Mouse (Mus musculus): ENCODE measurements around the gene Tmx1. TPM values are rescaled to one million over a fixed set of nuclear protein-coding genes. Genes with fewer than 3 reads are reported as not detected.

The Tmx1 gene
- polyA plus RNA-seq, 1 experiment from 2014 or later: 99.6 TPM

DNA sequence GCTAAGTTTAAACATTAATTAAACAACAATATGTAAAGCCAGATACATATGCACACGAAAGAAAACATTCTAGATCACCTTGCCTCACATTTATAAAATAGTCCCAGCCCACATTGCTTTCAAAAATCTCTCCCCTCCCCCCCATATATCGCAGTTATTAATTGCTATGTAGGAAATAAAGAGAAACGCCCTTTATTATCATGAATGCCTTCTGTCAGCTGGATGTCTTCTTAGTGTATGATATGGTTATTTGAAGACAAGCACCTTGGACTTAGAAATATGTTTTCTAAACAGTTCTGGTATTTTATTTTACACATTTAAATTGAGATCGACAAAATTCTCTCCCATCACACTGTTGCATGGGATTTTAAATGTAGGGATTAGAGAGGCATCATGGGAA, 23.3 kb upstream of the Tmx1 start:
- Histone ChIP-seq H3K36me3 (ENCODE audit: control insufficient read depth, insufficient read depth, low read length) (no peaks in the 10 kb centered on the region), H3K4me1 (ENCODE audit: control insufficient read depth, insufficient read depth, low read length) (peaks cover 10% of the 10 kb centered on the region), H3K27ac (replicated peaks; ENCODE audit: low read depth, low read length) (no peak overlapping the region), H3K27me3 (ENCODE audit: control insufficient read depth, insufficient read depth, low read length) (no peaks in the 10 kb centered on the region), H3K9ac (replicated peaks; ENCODE audit: low read length) (no peak overlapping the region), H3K4me2 (ENCODE audit: low read length) (no peak overlapping the region), H3K9me3 (ENCODE audit: control insufficient read depth, low read length) (no peaks in the 10 kb centered on the region), H3K4me3 (replicated peaks; ENCODE audit: low read depth, low read length) (no peak overlapping the region)
- DNase-seq: no peak
- ATAC-seq (ENCODE audit: low FRiP score, low TSS enrichment): no peak
- WGBS: 76% methylated on average over 4 of the region's 4 CpGs

DNA sequence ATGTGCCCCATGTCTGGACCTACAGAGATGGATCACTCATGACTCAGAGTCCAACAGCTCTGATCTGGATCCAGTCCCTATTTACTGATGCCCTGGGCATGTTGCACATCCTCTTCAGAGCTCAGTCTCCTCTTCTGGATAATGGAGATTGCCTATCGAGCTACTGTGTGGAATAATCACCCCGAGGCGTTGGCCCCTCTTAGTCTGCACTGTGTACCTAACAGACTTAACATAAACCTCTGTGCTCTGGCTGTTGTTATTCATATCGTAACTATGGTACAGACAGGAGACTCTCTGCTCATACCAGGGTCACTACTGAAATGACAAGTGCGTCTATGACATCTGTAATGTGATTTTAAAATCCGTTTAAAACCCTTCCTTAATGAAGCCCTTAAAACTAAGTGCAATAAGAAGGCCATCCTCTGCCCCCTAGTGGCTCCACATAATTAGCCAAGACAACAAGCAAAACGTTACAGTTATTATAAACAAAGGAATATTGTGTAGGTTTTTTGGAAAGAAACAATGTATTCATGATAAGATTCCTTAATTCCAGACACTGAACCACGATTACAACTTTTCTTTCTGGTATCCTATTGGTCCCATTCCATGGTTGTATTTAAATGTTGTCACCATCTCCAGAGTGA, 22.5 kb upstream of the Tmx1 start:
- ATAC-seq (ENCODE audit: low FRiP score, low TSS enrichment): peak; percentile 48; the same call in 1 of the 2 replicates

DNA sequence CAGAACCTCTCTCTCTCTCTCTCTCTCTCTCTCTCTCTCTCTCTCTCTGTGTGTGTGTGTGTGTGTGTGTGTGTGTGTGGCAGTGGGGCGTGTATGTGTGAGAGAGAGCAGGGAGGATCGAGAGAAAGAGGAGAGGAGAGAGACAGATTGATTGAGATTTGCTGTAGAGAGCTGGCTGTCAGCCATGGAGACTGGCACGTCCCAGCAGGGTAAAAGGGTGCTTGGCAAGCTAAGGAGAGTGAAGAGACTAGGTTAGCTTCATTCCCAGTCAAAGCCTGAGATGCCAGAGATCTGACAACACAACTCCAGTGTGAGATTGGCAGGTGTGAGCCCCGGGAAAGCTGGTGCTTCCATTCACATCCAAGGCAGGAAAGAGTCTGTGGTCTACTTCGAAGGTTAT, 21.5 kb upstream of the Tmx1 start:
- no peaks in the 10 kb centered on the region for H3K27me3 ChIP-seq (ENCODE audit: control insufficient read depth, insufficient read depth, low read length)
- H3K36me3 ChIP-seq (ENCODE audit: control insufficient read depth, insufficient read depth, low read length): no peaks in the 10 kb centered on the region
- no peak for ATAC-seq (ENCODE audit: low FRiP score, low TSS enrichment)
- H3K27ac ChIP-seq (replicated peaks; ENCODE audit: low read depth, low read length): no peak overlapping the region
- no peak for DNase-seq
- no peak overlapping the region for H3K4me2 ChIP-seq (ENCODE audit: low read length)
- H3K9me3 ChIP-seq (ENCODE audit: control insufficient read depth, low read length): no peaks in the 10 kb centered on the region
- no peak overlapping the region for H3K4me3 ChIP-seq (replicated peaks; ENCODE audit: low read depth, low read length)
- WGBS: 60% methylated on average over 5 of the region's 5 CpGs
- peaks cover 10% of the 10 kb centered on the region for H3K4me1 ChIP-seq (ENCODE audit: control insufficient read depth, insufficient read depth, low read length)
- no peak overlapping the region for H3K9ac ChIP-seq (replicated peaks; ENCODE audit: low read length)

More for the DNA sequence above, 22.5 kb upstream of the Tmx1 start:
- no peak overlapping the region for H3K9ac ChIP-seq (replicated peaks; ENCODE audit: low read length)
- H3K9me3 ChIP-seq (ENCODE audit: control insufficient read depth, low read length): no peaks in the 10 kb centered on the region
- peaks cover 10% of the 10 kb centered on the region for H3K4me1 ChIP-seq (ENCODE audit: control insufficient read depth, insufficient read depth, low read length)
- 16% methylated on average over 8 of the region's 8 CpGs for WGBS
- H3K4me3 ChIP-seq (replicated peaks; ENCODE audit: low read depth, low read length): no peak overlapping the region
- peak; percentile 89 for DNase-seq
- H3K36me3 ChIP-seq (ENCODE audit: control insufficient read depth, insufficient read depth, low read length): no peaks in the 10 kb centered on the region
- no peak overlapping the region for H3K27ac ChIP-seq (replicated peaks; ENCODE audit: low read depth, low read length)
- H3K27me3 ChIP-seq (ENCODE audit: control insufficient read depth, insufficient read depth, low read length): no peaks in the 10 kb centered on the region
- H3K4me2 ChIP-seq (ENCODE audit: low read length): 0 out of 2 replicates have a peak overlapping the region, but pooled peaks have one; percentile 4

DNA sequence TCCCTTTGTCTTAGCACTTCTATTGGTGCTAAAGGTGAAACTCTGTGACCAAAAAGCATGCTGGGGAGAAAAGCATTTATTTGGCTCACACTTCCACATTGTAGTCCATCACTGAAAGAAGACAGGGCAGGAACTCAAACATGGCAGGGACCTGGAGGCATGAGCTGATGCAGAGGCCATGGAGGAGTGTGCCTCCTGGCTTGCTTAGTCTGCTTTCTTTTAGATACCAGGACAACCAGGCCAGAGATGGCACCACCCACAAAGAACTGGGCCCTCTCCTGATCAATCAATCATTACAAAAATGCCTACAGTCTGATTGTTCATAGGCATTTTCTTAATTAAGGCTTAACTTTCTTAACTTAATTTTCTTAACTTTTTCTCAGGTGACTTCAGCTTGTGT, 2.9 kb upstream of the Tmx1 start:
- Histone ChIP-seq H3K9me3 (ENCODE audit: control insufficient read depth, low read length) (no peaks in the 10 kb centered on the region), H3K27ac (replicated peaks; ENCODE audit: low read depth, low read length) (no peak overlapping the region), H3K9ac (replicated peaks; ENCODE audit: low read length) (no peak overlapping the region), H3K4me1 (ENCODE audit: control insufficient read depth, insufficient read depth, low read length) (peaks cover 13% of the 10 kb centered on the region), H3K36me3 (ENCODE audit: control insufficient read depth, insufficient read depth, low read length) (no peaks in the 10 kb centered on the region), H3K27me3 (ENCODE audit: control insufficient read depth, insufficient read depth, low read length) (no peaks in the 10 kb centered on the region), H3K4me2 (ENCODE audit: low read length) (no peak overlapping the region), H3K4me3 (replicated peaks; ENCODE audit: low read depth, low read length) (no peak overlapping the region)
- no peak for ATAC-seq (ENCODE audit: low FRiP score, low TSS enrichment)
- no peak for DNase-seq

DNA sequence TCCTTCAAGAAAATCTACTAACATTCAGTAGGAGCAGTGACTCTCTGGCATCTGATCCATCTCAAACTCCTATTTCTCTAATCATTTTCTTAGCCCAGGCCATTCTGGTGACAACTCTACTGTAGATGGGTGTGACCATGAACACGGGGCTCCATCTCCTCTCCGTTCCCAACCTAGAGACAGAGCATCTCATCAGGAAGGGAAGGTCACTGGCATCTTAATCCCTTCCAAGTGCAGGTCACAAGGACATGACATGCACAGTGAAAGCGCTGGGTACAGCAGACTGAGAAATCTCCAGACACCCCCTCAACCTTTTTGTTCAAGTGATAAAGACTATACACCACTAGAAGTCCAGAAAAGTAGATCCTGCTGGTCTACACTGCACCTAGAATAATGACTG, 1.4 kb upstream of the Tmx1 start:
- Histone ChIP-seq H3K4me3 (replicated peaks; ENCODE audit: low read depth, low read length) (no peak overlapping the region), H3K36me3 (ENCODE audit: control insufficient read depth, insufficient read depth, low read length) (no peaks in the 10 kb centered on the region), H3K9me3 (ENCODE audit: control insufficient read depth, low read length) (no peaks in the 10 kb centered on the region), H3K27me3 (ENCODE audit: control insufficient read depth, insufficient read depth, low read length) (no peaks in the 10 kb centered on the region), H3K9ac (replicated peaks; ENCODE audit: low read length) (no peak overlapping the region), H3K4me2 (ENCODE audit: low read length) (no peak overlapping the region), H3K4me1 (ENCODE audit: control insufficient read depth, insufficient read depth, low read length) (peaks cover 16% of the 10 kb centered on the region), H3K27ac (replicated peaks; ENCODE audit: low read depth, low read length) (no peak overlapping the region)
- DNase-seq: no peak
- 91% methylated on average over 3 of the region's 3 CpGs for WGBS
- ATAC-seq (ENCODE audit: low FRiP score, low TSS enrichment): no peak

DNA sequence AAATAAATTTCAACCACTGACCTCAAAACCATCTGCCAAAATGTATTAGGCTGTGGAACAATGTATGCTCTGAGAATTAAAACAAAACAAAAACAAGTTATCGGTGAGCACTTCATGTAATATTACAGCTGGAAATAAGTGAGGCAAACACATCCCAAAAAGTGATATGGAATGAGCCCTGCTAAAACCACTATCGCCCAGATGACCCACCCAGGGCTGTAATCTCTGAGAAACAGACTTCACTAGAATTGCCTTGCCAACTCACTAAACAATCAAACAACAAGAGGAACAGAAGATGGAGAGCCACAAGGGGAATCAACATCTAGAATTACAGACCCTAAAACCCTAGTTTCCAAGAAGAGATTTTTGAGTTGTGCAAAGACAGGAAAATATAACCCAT, 752 bp upstream of the Tmx1 start:
- H3K27ac ChIP-seq (replicated peaks; ENCODE audit: low read depth, low read length): no peak overlapping the region
- no peak overlapping the region for H3K9ac ChIP-seq (replicated peaks; ENCODE audit: low read length)
- H3K27me3 ChIP-seq (ENCODE audit: control insufficient read depth, insufficient read depth, low read length): no peaks in the 10 kb centered on the region
- H3K36me3 ChIP-seq (ENCODE audit: control insufficient read depth, insufficient read depth, low read length): peaks cover 5% of the 10 kb centered on the region; the same call in 1 of the 2 replicates
- no peaks in the 10 kb centered on the region for H3K9me3 ChIP-seq (ENCODE audit: control insufficient read depth, low read length)
- DNase-seq (no peak), ATAC-seq (ENCODE audit: low FRiP score, low TSS enrichment) (no peak)
- peaks cover 16% of the 10 kb centered on the region for H3K4me1 ChIP-seq (ENCODE audit: control insufficient read depth, insufficient read depth, low read length)
- H3K4me2 ChIP-seq (ENCODE audit: low read length): peak overlapping the region; percentile 65
- no peak overlapping the region; the same call in 1 of the 2 replicates for H3K4me3 ChIP-seq (replicated peaks; ENCODE audit: low read depth, low read length)
- WGBS: 86% methylated on average over 2 of the region's 2 CpGs

DNA sequence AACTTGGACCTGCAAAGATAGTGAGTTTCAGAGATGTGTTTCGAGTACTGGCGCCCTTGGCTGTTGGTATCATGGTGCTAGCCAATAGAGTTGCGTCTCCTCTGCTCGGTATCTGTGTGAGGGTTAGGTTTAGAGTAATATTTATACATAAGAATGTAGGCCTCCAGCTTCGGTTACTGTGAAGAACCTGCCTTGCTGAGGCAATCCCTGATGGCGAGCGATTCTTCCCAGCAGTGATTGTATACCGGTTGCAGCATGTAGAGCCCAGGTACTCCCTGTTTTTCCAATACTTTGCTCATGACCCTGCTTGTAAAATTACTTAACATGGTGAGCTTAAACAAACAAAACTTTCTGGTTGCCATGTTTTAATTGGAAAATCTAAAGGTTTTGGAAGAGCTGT, 2.3 kb downstream of the Tmx1 start:
- 92% methylated on average over 8 of the region's 8 CpGs for WGBS
- no peaks in the 10 kb centered on the region for H3K27me3 ChIP-seq (ENCODE audit: control insufficient read depth, insufficient read depth, low read length)
- peak overlapping the region; percentile 65 for H3K4me2 ChIP-seq (ENCODE audit: low read length)
- H3K27ac ChIP-seq (replicated peaks; ENCODE audit: low read depth, low read length): no peak overlapping the region
- ATAC-seq (ENCODE audit: low FRiP score, low TSS enrichment) (no peak), DNase-seq (no peak)
- no peaks in the 10 kb centered on the region for H3K9me3 ChIP-seq (ENCODE audit: control insufficient read depth, low read length)
- H3K9ac ChIP-seq (replicated peaks; ENCODE audit: low read length): no peak overlapping the region
- peaks cover 16% of the 10 kb centered on the region for H3K4me1 ChIP-seq (ENCODE audit: control insufficient read depth, insufficient read depth, low read length)
- H3K36me3 ChIP-seq (ENCODE audit: control insufficient read depth, insufficient read depth, low read length): peaks cover 30% of the 10 kb centered on the region
- H3K4me3 ChIP-seq (replicated peaks; ENCODE audit: low read depth, low read length): 0 out of 2 replicates have a peak overlapping the region, but pooled peaks have one; percentile 3

DNA sequence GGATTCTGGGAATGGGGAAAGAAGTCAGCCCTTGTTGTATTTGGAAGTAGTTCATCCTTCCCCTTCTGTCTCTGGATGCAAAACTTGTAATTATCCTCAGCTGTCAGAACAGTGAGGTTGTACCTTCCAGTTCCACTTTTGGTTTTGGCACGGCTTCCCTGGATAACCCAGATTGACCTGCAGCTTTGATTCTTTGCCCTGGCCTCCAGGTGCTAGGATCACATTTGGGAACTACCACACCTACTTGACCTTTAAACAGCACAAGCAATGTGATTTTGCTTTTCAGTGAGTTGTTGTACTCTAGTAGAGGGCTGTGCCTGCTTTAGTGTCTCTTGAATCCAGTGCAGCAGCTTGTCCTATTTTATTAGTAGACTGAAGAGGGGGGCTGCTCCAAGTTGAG, 6.7 kb downstream of the Tmx1 start:
- H3K27me3 ChIP-seq (ENCODE audit: control insufficient read depth, insufficient read depth, low read length): no peaks in the 10 kb centered on the region
- ATAC-seq (ENCODE audit: low FRiP score, low TSS enrichment) (no peak), DNase-seq (no peak)
- H3K4me3 ChIP-seq (replicated peaks; ENCODE audit: low read depth, low read length): no peak overlapping the region
- no peaks in the 10 kb centered on the region for H3K9me3 ChIP-seq (ENCODE audit: control insufficient read depth, low read length)
- WGBS: 98% methylated on average over 1 of the region's 1 CpGs
- H3K9ac ChIP-seq (replicated peaks; ENCODE audit: low read length): no peak overlapping the region
- no peak overlapping the region for H3K4me2 ChIP-seq (ENCODE audit: low read length)
- H3K4me1 ChIP-seq (ENCODE audit: control insufficient read depth, insufficient read depth, low read length): peaks cover 7% of the 10 kb centered on the region
- peaks cover 47% of the 10 kb centered on the region for H3K36me3 ChIP-seq (ENCODE audit: control insufficient read depth, insufficient read depth, low read length)
- no peak overlapping the region for H3K27ac ChIP-seq (replicated peaks; ENCODE audit: low read depth, low read length)

DNA sequence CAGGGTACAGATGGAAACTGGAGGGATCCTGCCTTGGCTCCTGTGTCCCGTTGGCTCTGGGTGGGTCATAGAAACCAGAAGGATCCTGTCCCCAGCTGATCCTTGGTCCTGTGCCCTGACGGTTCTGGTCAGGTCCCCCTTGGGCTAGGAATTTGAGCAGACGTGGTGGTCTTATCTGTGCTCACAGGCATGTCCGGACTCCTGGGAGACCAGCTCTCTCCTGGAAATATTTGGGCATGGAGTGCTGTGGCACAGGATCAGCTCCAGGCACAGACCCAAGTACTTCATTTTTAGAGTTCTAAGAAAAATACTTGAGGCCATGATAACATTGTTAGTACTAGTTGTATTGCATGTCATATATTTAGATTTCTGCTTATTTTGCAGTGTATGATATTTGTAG, 11.1 kb downstream of the Tmx1 start:
- H3K9ac ChIP-seq (replicated peaks; ENCODE audit: low read length): no peak overlapping the region
- no peak for ATAC-seq (ENCODE audit: low FRiP score, low TSS enrichment)
- no peak overlapping the region for H3K27ac ChIP-seq (replicated peaks; ENCODE audit: low read depth, low read length)
- H3K4me1 ChIP-seq (ENCODE audit: control insufficient read depth, insufficient read depth, low read length): no peaks in the 10 kb centered on the region
- WGBS: 88% methylated on average over 4 of the region's 4 CpGs
- peaks cover 58% of the 10 kb centered on the region for H3K36me3 ChIP-seq (ENCODE audit: control insufficient read depth, insufficient read depth, low read length)
- H3K27me3 ChIP-seq (ENCODE audit: control insufficient read depth, insufficient read depth, low read length): no peaks in the 10 kb centered on the region
- no peak overlapping the region for H3K4me2 ChIP-seq (ENCODE audit: low read length)
- H3K9me3 ChIP-seq (ENCODE audit: control insufficient read depth, low read length): no peaks in the 10 kb centered on the region
- no peak overlapping the region for H3K4me3 ChIP-seq (replicated peaks; ENCODE audit: low read depth, low read length)
- no peak for DNase-seq
